Mouse (Mus musculus): ENCODE measurements around the gene Grip1.

Gene Grip1

GRCm38 (mm10) chr10:119966321-119966720 is 512.7 kb downstream of the Grip1 start:
- no peak for DNase-seq

- DNase-seq, result no peak
Observed at GRCm38 (mm10) chr10:119979396-119979795, 525.8 kb downstream of the Grip1 start.

- no peak for DNase-seq
Observed at GRCm38 (mm10) chr10:119980032-119980431, 526.4 kb downstream of the Grip1 start.

GRCm38 (mm10) chr10:119984299-119984698 is 530.7 kb downstream of the Grip1 start:
- no peak for DNase-seq

GRCm38 (mm10) chr10:119998475-119998874 is 544.8 kb downstream of the Grip1 start:
- no peak for DNase-seq

- no peak for DNase-seq
Observed at GRCm38 (mm10) chr10:120002149-120002548, 548.5 kb downstream of the Grip1 start.

- DNase-seq, result no peak
Observed at GRCm38 (mm10) chr10:120004096-120004495, 550.5 kb downstream of the Grip1 start.

GRCm38 (mm10) chr10:120005581-120005980 is 552.0 kb downstream of the Grip1 start:
- DNase-seq, result peak; percentile 13 to 46

GRCm38 (mm10) chr10:120012331-120012730 is 558.7 kb downstream of the Grip1 start:
- DNase-seq, result no peak

- no peak for DNase-seq
Observed at GRCm38 (mm10) chr10:120015117-120015516, 561.5 kb downstream of the Grip1 start.

- peak; percentile 63 to 69 for DNase-seq
Observed at GRCm38 (mm10) chr10:120026437-120026836, 572.8 kb downstream of the Grip1 start.

GRCm38 (mm10) chr10:120030901-120031300 is 577.3 kb downstream of the Grip1 start:
- peak in 1 of 2 experiments; percentile 26 for DNase-seq

- DNase-seq, result peak; percentile 77 to 80
Observed at GRCm38 (mm10) chr10:120031316-120031715, 577.7 kb downstream of the Grip1 start.

GRCm38 (mm10) chr10:120033866-120034265 is 580.2 kb downstream of the Grip1 start:
- peak; percentile 20 to 42 for DNase-seq

GRCm38 (mm10) chr10:120035211-120035733 is 581.6 kb downstream of the Grip1 start:
- peak; percentile 48 to 49 for DNase-seq

- DNase-seq, result no peak
Observed at GRCm38 (mm10) chr10:120035824-120036223, 582.2 kb downstream of the Grip1 start.

GRCm38 (mm10) chr10:120038194-120038593 is 584.6 kb downstream of the Grip1 start:
- DNase-seq, result peak; percentile 28 to 42

- DNase-seq, result no peak
Observed at GRCm38 (mm10) chr10:120044237-120044636, 590.6 kb downstream of the Grip1 start.

- no peak for DNase-seq
Observed at GRCm38 (mm10) chr10:120044714-120045234, 591.1 kb downstream of the Grip1 start.

- no peak for DNase-seq
Observed at GRCm38 (mm10) chr10:120060579-120061237, 607.1 kb downstream of the Grip1 start.

GRCm38 (mm10) chr10:120061238-120062130 is 607.9 kb downstream of the Grip1 start:
- peak; percentile 52 to 60 for DNase-seq

GRCm38 (mm10) chr10:120064424-120064823 is 610.8 kb downstream of the Grip1 start:
- peak; percentile 76 to 80 for DNase-seq

GRCm38 (mm10) chr10:120066319-120066718 is 612.7 kb downstream of the Grip1 start:
- DNase-seq, result no peak

Data from cerebellum, postnatal 14 days (tissue).